27 mouse cellular contexts compared by ENCODE assay signal in the genomic region with DNA sequence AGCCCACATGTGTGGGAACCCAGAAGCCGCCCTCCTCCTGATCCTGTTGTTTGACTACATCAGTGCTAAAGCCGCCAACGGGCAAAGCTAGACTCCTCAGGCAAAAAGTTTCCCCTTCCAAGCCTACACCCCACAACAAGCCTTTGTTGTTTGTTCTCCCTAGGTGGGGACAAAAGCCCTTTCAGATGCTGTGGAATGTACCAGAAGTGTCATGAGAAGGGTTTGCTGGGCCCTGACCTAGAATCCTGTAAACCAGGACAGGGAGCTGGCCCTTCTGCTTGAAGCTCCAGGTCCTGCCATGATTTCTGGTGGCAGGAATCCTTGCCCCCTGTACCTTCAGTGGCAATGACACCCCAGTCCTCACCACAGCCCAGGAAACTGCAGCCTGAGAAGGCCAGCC.
DNase-seq lines count a peak whose midpoint lies in the region; ATAC-seq and TF ChIP-seq lines count a peak whose summit lies in the region.
"Had no signal": no experiment of that assay in that cellular context is flagged by ENCODE, and none has a peak within 500 bp of the region (broad histone marks: within the 10 kb centered on the region; RNA-seq: fewer than 3 reads in every experiment).

No protein-coding gene starts in this region.

- H3K36me3 ChIP-seq in hindbrain, embryonic 10.5 days = no peaks in the 10 kb centered on the region
- H3K36me3 ChIP-seq in hindbrain, embryonic 14.5 days (replicated peaks; ENCODE audit: control insufficient read depth, insufficient read depth) = no peaks in the 10 kb centered on the region
- H3K36me3 ChIP-seq in E14TG2a.4 (ENCODE audit: insufficient read depth, low read length) = no peaks in the 10 kb centered on the region
- H3K36me3 ChIP-seq in limb, embryonic 10.5 days = no peaks in the 10 kb centered on the region
- H3K36me3 ChIP-seq: forebrain, embryonic 12.5 days; hindbrain, embryonic 12.5 days had no signal

- WGBS in hindbrain, embryonic 10.5 days = 52% methylated on average over 3 of the region's 3 CpGs
- 77% methylated on average over 3 of the region's 3 CpGs for WGBS in hindbrain, embryonic 14.5 days
- 85% methylated on average over 3 of the region's 3 CpGs for WGBS in limb, embryonic 10.5 days

- peaks cover 22% of the 10 kb centered on the region for H3K4me1 ChIP-seq in hindbrain, embryonic 10.5 days (replicated peaks)
- peaks cover 5% of the 10 kb centered on the region; the same call in 1 of the 2 replicates for H3K4me1 ChIP-seq in hindbrain, embryonic 14.5 days (replicated peaks; ENCODE audit: control insufficient read depth, insufficient read depth, low read length)
- H3K4me1 ChIP-seq in E14TG2a.4 (replicated peaks; ENCODE audit: low read depth, low read length) = peaks cover 42% of the 10 kb centered on the region
- peaks cover 17% of the 10 kb centered on the region for H3K4me1 ChIP-seq in limb, embryonic 10.5 days

- TF ChIP-seq CTCF in E14TG2a.4 (conservative IDR thresholded peaks at IDR 0.05; ENCODE audit: low read length) = no peak

- no peak for DNase-seq in hindbrain, embryonic 10.5 days (ENCODE audit: low spot score)
- no peak for DNase-seq in hindbrain, embryonic 14.5 days (ENCODE audit: low spot score)
- DNase-seq in brain, adult 2 months (ENCODE audit: low read depth, low spot score) = peak; percentile 47
- no peak for DNase-seq in limb, embryonic 10.5 days (ENCODE audit: low spot score)
- DNase-seq in embryo, embryonic 9.5 days (ENCODE audit: extremely low spot score) = no peak
- DNase-seq: adrenal gland, adult 8-10 months; cerebellum, adult 18-20 months; cerebellum, postnatal 10 days; forebrain, postnatal 0 days; gastrocnemius, postnatal 25 days; heart, adult 2 months; heart, postnatal 14 days; lung, adult 2 months; lung, postnatal 10 days; midbrain, embryonic 14.5 days; thymus, adult 18-20 months; thymus, postnatal 4 days had no signal

- H3K27me3 ChIP-seq in hindbrain, embryonic 10.5 days (ENCODE audit: insufficient read depth, poor library complexity, severe bottlenecking) = peaks cover 18% of the 10 kb centered on the region
- no peaks in the 10 kb centered on the region for H3K27me3 ChIP-seq in hindbrain, embryonic 14.5 days (ENCODE audit: control insufficient read depth, insufficient read depth, low read length)
- peaks cover 24% of the 10 kb centered on the region for H3K27me3 ChIP-seq in E14TG2a.4 (ENCODE audit: insufficient read depth, low read length)
- H3K27me3 ChIP-seq in limb, embryonic 10.5 days (ENCODE audit: low read depth, poor library complexity, severe bottlenecking) = peaks cover 28% of the 10 kb centered on the region; the same call in 1 of the 2 replicates

- H3K4me2 ChIP-seq in hindbrain, embryonic 14.5 days (replicated peaks) = no peak overlapping the region
- H3K4me2 ChIP-seq: forebrain, embryonic 12.5 days; hindbrain, embryonic 12.5 days had no signal

- no peak for ATAC-seq in hindbrain, embryonic 14.5 days (ENCODE audit: low FRiP score)
- ATAC-seq in cerebellum, adult (ENCODE audit: insufficient number of reproducible peaks, low FRiP score, low TSS enrichment) = no peak
- ATAC-seq in frontal cortex, adult (ENCODE audit: low TSS enrichment) = no peak
- ATAC-seq: activated CD4-positive, CD25-positive, alpha-beta regulatory T cell, adult 4 months; CD4-positive, CD25-positive, alpha-beta regulatory T cell, adult 4 months; forebrain, postnatal 0 days had no signal

- no peak overlapping the region for H3K9ac ChIP-seq in hindbrain, embryonic 14.5 days
- H3K9ac ChIP-seq: forebrain, embryonic 12.5 days; forebrain, postnatal 0 days; hindbrain, embryonic 12.5 days; liver, embryonic 14.5 days had no signal

- H3K4me3 ChIP-seq in hindbrain, embryonic 10.5 days = no peak overlapping the region
- H3K4me3 ChIP-seq in hindbrain, embryonic 14.5 days (replicated peaks; ENCODE audit: low read length) = no peak overlapping the region
- peak overlapping the region; percentile 21; the same call in 1 of the 2 replicates for H3K4me3 ChIP-seq in E14TG2a.4 (replicated peaks; ENCODE audit: low read length)
- H3K4me3 ChIP-seq in limb, embryonic 10.5 days = no peak overlapping the region
- H3K4me3 ChIP-seq: erythroblast, embryonic 14.5 days; forebrain, embryonic 12.5 days; heart, adult 2 months; hindbrain, embryonic 12.5 days had no signal

- H3K27ac ChIP-seq in hindbrain, embryonic 10.5 days = peak overlapping the region; percentile 29; the same call in 1 of the 2 replicates
- H3K27ac ChIP-seq in hindbrain, embryonic 14.5 days = no peak overlapping the region
- H3K27ac ChIP-seq in limb, embryonic 10.5 days = 0 out of 2 replicates have a peak overlapping the region, but pooled peaks have one; percentile 59
- H3K27ac ChIP-seq: forebrain, embryonic 12.5 days; heart, adult 2 months; hindbrain, embryonic 12.5 days; liver, embryonic 14.5 days; macrophage had no signal

- H3K9me3 ChIP-seq in hindbrain, embryonic 10.5 days = no peaks in the 10 kb centered on the region
- H3K9me3 ChIP-seq in hindbrain, embryonic 14.5 days (ENCODE audit: control insufficient read depth, low read length) = no peaks in the 10 kb centered on the region
- H3K9me3 ChIP-seq in E14TG2a.4 (ENCODE audit: low read length) = peaks cover 8% of the 10 kb centered on the region; the same call in 1 of the 2 replicates
- no peaks in the 10 kb centered on the region for H3K9me3 ChIP-seq in limb, embryonic 10.5 days (replicated peaks)
- H3K9me3 ChIP-seq: forebrain, embryonic 12.5 days; hindbrain, embryonic 12.5 days had no signal
